Mouse (Mus musculus) ES-E14 (cell line): ENCODE data around the gene Fer1l5. TPM values are rescaled to one million over a fixed set of nuclear protein-coding genes. Genes with fewer than 3 reads are reported as not detected.

Experiments used
- DNase-seq: peaks from one replicate; pipeline ENCODE4 v3.0.0-alpha.2; 2013; ENCODE audit warnings: low read depth, low spot score
- H3K27ac ChIP-seq: 2 replicates; pipeline ENCODE4 v1.5.1; 2012; ENCODE audit warnings: low read depth, mild to moderate bottlenecking, low read length, moderate library complexity, mixed read lengths; ENCODE audit not compliant: poor library complexity, insufficient read depth, severe bottlenecking
- H3K36me3 ChIP-seq: 2 replicates; pipeline ENCODE4 v1.6.1; 2012; ENCODE audit warnings: mild to moderate bottlenecking, low read length, moderate library complexity, mixed read lengths; ENCODE audit not compliant: control insufficient read depth, poor library complexity, insufficient read depth, severe bottlenecking
- H3K4me1 ChIP-seq, 2 experiments: fragments of 150-350 bp in 1 of 2; sonication (generic) in 1 of 2; 2 replicates each; pipeline ENCODE4 v1.6.1; 2012; ENCODE audit warnings: low read length in 2 of 2, mild to moderate bottlenecking in 1 of 2, mixed read lengths in 1 of 2; ENCODE audit not compliant: control insufficient read depth in 2 of 2, insufficient read depth in 2 of 2, poor library complexity in 1 of 2
- H3K4me3 ChIP-seq, 2 experiments: fragments of 150-350 bp in 1 of 2; sonication (generic) in 1 of 2; 2 replicates each; pipeline ENCODE4 v1.5.1; 2012; ENCODE audit warnings: low read length in 2 of 2, low read depth in 1 of 2, mild to moderate bottlenecking in 1 of 2, mixed read lengths in 1 of 2; ENCODE audit not compliant: insufficient read depth in 1 of 2, poor library complexity in 1 of 2, severe bottlenecking in 1 of 2
- H3K9ac ChIP-seq: 2 replicates; pipeline ENCODE4 v1.6.1; 2012; ENCODE audit warnings: low read depth, mild to moderate bottlenecking, low read length, mixed read lengths; ENCODE audit not compliant: poor library complexity, insufficient read depth, severe bottlenecking
- H3K9me3 ChIP-seq: fragments of 150-350 bp; sonication (generic); 2 replicates; pipeline ENCODE4 v1.6.1; 2012; ENCODE audit warnings: low read depth, mild to moderate bottlenecking, low read length; ENCODE audit not compliant: control insufficient read depth, insufficient read depth
- CHD2 ChIP-seq: IDR thresholded peaks from 2 replicates; pipeline ENCODE4 v1.6.1; 2014; ENCODE audit warnings: mild to moderate bottlenecking, low read depth, low read length, inconsistent platforms
- HCFC1 ChIP-seq: IDR thresholded peaks from 2 replicates; pipeline ENCODE4 v1.6.1; 2012; ENCODE audit warnings: low read length, inconsistent platforms, borderline replicate concordance; ENCODE audit not compliant: insufficient read depth
- MAFK ChIP-seq: IDR thresholded peaks from 2 replicates; pipeline ENCODE4 v1.6.1; 2014; ENCODE audit warnings: mild to moderate bottlenecking, low read depth, low read length, inconsistent platforms; ENCODE audit not compliant: insufficient read depth
- ZC3H11A ChIP-seq: IDR thresholded peaks from 2 replicates; pipeline ENCODE4 v1.6.1; 2012; ENCODE audit warnings: low read depth, mild to moderate bottlenecking, inconsistent platforms, low read length, borderline replicate concordance
- ZNF384 ChIP-seq: IDR thresholded peaks from 2 replicates; pipeline ENCODE4 v1.6.1; 2012; ENCODE audit warnings: low read depth, low read length, inconsistent platforms
- in situ Hi-C, 2 experiments: fragments of 600-800 bp; cut with MboI; formaldehyde crosslinking; loops; one replicate each; pipeline ENCODE4 v1.15.1; 2025; ENCODE audit warnings: low sequenced_read_pairs in 2 of 2, inconsistent platforms in 1 of 2; ENCODE audit not compliant: unreplicated experiment in 2 of 2
- total RNA-seq: library from RNA; depleted of rRNA; stranded (reverse); fragments of 300-350 nt; gene quantifications from 2 replicates; pipeline ENCODE4 v1.2.3, GENCODE M21; 2012

Gene Fer1l5
- total RNA-seq, 1 experiment: 0.13 TPM

- in situ Hi-C loops: no loop called here
- H3K9ac ChIP-seq: no peak overlapping the region
- no peak overlapping the region for H3K27ac ChIP-seq
- no peak overlapping the region for H3K4me3 ChIP-seq
- TF ChIP-seq MAFK (no peak), HCFC1 (no peak), CHD2 (no peak), ZC3H11A (no peak), ZNF384 (no peak)
- no peaks in the 10 kb centered on the region for H3K9me3 ChIP-seq
- DNase-seq: no peak
- H3K4me1 ChIP-seq: no peaks in the 10 kb centered on the region
- peaks cover 28% of the 10 kb centered on the region for H3K36me3 ChIP-seq
Observed at GRCm38 (mm10) chr1:36435071-36435470, 63.0 kb downstream of the Fer1l5 start.

GRCm38 (mm10) chr1:36436515-36436914, 64.4 kb downstream of the Fer1l5 start:
- in situ Hi-C loops: no loop called here
- Histone ChIP-seq H3K36me3 (peaks cover 25% of the 10 kb centered on the region), H3K9me3 (no peaks in the 10 kb centered on the region)

GRCm38 (mm10) chr1:36437223-36437622, 65.1 kb downstream of the Fer1l5 start:
- TF ChIP-seq HCFC1: no peak
- TF ChIP-seq CHD2: no peak
- TF ChIP-seq ZC3H11A: no peak
- no peak for TF ChIP-seq MAFK
- TF ChIP-seq ZNF384: no peak
- H3K36me3 ChIP-seq: peaks cover 25% of the 10 kb centered on the region
- no peaks in the 10 kb centered on the region for H3K4me1 ChIP-seq
- no peaks in the 10 kb centered on the region for H3K9me3 ChIP-seq
- in situ Hi-C loops: no loop called here
- DNase-seq: no peak
- H3K4me3 ChIP-seq: no peak overlapping the region
- no peak overlapping the region for H3K27ac ChIP-seq
- H3K9ac ChIP-seq: no peak overlapping the region

More at GRCm38 (mm10) chr1:36436515-36436914, 64.4 kb downstream of the Fer1l5 start:
- DNase-seq: no peak
- Histone ChIP-seq H3K4me3 (no peak overlapping the region), H3K27ac (no peak overlapping the region), H3K9ac (no peak overlapping the region), H3K4me1 (no peaks in the 10 kb centered on the region)
- no peak for TF ChIP-seq CHD2
- TF ChIP-seq HCFC1: no peak
- TF ChIP-seq MAFK: no peak
- no peak for TF ChIP-seq ZC3H11A
- no peak for TF ChIP-seq ZNF384

- Histone ChIP-seq H3K9me3 (no peaks in the 10 kb centered on the region), H3K36me3 (peaks cover 23% of the 10 kb centered on the region), H3K4me3 (no peak overlapping the region), H3K9ac (no peak overlapping the region), H3K27ac (no peak overlapping the region), H3K4me1 (0 out of 4 replicates have a peak, but pooled peaks cover 0 to 2% of the 10 kb centered on the region in 2 experiments)
- in situ Hi-C loops: no loop called here
- no peak for DNase-seq
- no peak for TF ChIP-seq MAFK
- TF ChIP-seq ZNF384: no peak
- no peak for TF ChIP-seq HCFC1
- no peak for TF ChIP-seq CHD2
- no peak for TF ChIP-seq ZC3H11A
Observed at GRCm38 (mm10) chr1:36441101-36441500, 69.0 kb downstream of the Fer1l5 start.
